Mouse (Mus musculus): Measurements from ENCODE around the gene Washc1.

DNA sequence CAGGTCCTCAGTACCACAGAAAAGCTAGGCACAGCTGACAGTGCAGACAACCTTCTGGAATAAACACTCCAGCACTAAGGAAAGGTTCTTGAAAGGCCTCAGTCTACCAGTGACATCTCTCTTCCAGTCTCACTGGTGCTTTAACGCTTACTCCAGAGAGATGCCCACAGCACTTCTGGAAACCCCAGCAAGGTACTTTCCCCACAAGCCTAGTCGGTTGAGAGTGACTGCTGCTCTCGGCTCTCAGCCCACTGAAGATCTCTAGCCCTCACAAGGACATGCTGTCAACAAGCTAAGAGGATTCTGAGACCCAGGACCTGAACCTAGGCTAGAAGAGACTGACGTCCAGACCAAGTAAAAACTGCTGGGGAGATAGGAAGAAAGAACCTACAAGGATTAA is 46.2 kb upstream of the Washc1 start:
- no peak for TF ChIP-seq CTCF (IDR thresholded peaks at IDR 0.05; ENCODE audit: control insufficient read depth, insufficient read depth, low read length)
- no peak for TF ChIP-seq POLR2A (IDR thresholded peaks at IDR 0.05; ENCODE audit: borderline replicate concordance, control insufficient read depth, low read depth, low read length)
